Mouse (Mus musculus) forelimb bud, embryonic 11.5 days (tissue): Measurements from ENCODE around the gene Tubal3.
"Not testable (repeated sequence)": the region's sequence is repeated elsewhere in the genome, so short reads cannot be mapped to it uniquely, and the experiment has no call there.

Experiments
- DNase-seq: peaks from one replicate; pipeline ENCODE4 v3.0.0-alpha.2; 2012; ENCODE audit warnings: low read depth, low spot score

The Tubal3 gene

DNA sequence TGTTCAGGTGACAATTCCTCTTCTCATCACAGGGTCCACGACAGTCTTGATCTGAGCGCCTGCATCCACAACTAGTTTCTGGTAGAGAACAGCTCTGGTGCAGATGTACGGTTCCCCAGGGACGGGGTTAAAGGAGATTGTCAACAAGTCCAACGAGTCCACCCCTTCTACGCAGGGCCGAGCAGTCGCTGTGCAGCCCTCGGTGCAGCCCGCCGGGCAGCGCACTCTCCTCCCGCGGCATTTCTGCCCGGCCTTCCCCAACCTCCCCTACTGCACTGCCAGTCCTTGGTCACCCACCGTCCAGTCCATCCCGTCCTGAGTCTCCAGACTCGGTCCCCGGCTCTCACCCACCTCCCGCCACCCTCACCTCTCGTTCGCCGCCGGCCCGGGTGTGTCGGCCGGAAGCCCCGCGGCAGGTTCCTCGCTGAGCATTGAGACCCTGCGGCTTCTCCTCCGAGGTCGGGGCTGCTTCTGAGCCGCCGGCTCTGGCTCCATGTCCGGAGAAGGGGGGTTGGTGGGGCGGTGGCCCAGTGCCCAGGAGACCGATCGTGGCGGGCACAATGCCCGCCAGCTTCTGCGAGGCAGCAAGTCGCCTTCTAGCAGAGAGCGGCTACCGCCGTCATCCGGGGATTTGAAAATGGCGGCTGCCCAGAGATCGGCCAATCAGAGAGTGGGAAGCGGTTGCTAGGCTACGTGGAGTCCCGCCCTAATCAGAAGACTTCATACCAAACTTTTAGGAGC lies at the start of gene Tubal3, which contains the start of gene Net1:
Tubal3 (plus strand) TSS at position 704 of the 741 bp plus-strand sequence.
Net1 (minus strand) TSS at position 650 of the 741 bp plus-strand sequence.
- peak; percentile 89 for DNase-seq

DNA sequence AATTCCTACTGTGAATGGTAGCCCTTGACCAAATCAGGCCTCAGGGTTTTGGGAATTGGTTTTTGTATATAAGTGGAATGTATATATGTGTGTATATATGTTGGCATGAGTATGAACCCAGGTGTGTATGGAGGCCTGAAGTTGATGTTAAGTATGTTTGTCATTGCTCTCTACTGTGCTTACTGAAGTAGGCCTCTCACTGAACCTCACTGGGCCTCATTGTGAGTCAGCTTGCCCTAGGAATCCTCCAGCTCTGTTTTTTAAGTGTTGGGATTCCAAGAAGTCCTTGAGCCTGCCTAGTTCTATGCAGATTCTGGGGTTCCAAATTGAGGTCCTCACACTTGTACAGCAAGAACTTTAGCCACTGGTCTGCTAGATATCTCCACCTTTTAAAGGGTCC lies 48.2 kb upstream of the Tubal3 start:
- no peak for DNase-seq

DNA sequence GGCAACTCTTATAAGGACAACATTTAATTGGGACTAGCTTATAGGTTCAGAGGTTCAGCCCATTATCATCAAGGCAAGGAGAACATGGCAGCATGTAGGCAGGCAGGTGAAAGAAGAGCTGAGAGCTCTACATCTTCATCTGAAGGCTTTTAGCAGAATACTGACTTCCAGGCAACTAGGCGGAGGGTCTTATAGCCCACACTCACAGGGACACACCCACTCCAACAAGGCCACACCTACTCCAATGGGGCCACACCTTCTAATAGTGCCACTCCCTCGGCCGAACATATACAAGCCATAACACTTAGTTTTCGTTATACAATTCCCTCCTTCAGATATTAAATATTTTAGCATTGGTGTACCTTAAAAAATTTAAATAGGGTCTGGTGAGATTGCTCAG lies 45.2 kb upstream of the Tubal3 start:
- DNase-seq, result no peak

DNA sequence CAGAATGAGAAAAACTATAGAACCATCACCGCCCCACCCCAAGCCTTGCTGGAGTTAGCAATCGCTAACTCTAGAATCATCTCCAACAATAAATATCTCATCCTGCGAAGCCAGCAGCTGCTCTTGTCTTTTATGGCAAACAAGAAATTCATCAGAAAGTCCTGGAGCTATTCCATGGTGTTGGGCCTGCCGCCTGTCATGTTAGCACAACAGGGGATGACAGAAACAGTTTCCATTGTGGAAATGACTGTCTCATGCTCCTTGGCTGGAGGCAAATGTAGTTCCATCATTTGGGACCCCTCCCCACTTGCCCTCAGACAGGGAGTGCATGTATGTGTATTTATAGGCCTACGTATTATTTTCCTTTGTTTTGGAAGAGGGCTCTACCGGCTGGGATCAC lies 41.6 kb upstream of the Tubal3 start:
- no peak for DNase-seq

DNA sequence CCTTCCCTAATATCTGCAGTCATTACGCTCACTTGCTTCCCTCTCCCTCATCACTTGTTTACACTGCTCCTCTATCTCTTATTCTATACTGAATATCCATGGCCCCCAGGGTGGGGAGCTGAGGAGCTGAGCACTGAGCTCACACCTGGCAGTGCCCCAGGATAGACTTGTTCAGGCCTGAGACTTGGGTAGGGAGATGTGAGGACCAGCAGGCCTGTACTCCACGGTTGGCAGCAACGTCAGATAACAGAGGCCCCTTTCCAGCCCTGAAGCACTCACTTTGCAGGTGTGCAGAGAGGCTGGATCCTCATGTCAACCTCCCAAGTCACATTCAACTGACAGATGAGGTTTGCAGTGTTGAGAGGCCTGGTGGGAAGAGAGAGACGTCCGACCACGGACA lies 40.9 kb upstream of the Tubal3 start:
- no peak for DNase-seq

DNA sequence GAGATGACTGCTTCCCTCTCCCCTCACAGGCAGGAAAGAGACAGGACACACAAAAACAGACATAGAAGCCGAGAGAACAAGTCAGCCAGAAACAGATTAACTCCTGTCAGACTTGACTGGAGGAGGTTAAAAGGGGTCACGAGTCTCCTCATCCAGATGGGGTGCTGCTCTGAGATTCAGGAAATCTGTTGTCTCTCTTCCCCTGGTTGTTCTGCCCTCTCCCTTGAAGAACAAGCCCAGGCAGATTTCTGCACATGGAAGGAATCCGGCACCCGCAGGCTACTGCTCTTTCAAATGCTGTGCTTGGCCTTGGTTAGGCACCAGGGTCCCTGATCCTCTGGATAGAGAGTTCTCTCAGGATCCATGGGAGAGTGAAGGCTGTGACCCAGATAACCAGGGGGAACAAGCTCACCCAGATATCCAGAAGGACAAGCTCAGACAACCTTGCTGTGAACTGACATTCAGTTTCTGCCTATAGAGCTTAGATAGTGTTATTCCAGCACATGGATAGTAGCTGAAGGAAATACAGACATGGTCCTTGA lies 40.3 kb upstream of the Tubal3 start:
- no peak for DNase-seq

DNA sequence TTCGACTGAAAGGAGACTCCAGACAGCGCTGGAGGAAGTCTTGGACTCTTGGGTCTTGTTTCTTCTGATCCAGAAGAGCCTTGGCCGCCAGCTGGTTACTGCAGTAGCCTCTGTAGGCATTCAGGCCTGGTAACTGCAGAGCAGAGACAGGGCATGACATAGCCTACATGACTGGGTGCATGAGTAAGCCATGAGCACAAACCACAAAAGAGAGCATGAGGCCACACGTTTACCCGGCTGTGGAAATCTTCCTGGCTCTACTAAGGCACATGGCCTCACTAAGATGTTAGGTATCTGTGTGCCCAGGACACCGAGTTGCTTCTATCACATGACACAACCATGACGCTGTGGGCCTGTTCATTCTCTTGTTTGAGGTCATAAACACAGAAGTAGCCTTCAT lies 31.4 kb upstream of the Tubal3 start:
- no peak for DNase-seq

DNA sequence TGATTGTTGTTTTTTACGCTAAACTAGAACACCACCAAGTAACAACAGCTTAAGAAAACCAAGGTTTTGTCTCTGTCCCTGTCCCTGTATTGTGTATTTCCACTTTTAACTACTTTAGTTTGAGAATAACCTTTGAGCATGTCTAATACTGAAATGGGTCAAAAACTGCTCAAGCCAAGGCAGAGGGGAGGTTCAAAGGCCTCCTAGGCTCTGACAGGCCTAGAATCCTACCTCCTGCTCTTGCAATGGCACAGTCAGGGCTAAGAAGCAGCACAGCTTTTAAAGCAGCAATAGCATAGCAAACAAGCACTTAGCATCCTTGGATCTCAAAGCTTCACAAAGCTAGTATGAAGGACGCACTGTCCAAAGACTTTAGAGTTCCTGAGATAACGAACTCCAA lies 29.0 kb upstream of the Tubal3 start:
- no peak for DNase-seq

DNA sequence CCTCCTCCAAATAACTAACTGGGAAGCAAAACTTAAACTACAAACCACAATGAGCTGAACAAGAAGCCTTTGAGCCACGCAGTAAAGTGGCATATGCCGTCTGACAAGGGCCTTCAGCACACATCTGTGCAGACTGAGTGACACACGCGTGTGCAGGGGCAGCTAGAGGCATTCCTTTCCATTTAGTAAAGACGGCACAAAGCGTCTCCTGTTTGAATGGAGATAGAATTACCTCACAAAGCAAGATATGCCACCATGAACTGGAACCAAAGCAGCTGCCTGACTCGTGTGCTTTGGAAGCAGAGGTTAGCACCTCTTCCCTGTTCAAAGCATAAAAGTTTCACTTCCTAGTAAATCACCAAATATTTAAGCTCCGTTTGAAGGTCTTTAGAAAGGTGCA lies 28.0 kb upstream of the Tubal3 start:
- no peak for DNase-seq

DNA sequence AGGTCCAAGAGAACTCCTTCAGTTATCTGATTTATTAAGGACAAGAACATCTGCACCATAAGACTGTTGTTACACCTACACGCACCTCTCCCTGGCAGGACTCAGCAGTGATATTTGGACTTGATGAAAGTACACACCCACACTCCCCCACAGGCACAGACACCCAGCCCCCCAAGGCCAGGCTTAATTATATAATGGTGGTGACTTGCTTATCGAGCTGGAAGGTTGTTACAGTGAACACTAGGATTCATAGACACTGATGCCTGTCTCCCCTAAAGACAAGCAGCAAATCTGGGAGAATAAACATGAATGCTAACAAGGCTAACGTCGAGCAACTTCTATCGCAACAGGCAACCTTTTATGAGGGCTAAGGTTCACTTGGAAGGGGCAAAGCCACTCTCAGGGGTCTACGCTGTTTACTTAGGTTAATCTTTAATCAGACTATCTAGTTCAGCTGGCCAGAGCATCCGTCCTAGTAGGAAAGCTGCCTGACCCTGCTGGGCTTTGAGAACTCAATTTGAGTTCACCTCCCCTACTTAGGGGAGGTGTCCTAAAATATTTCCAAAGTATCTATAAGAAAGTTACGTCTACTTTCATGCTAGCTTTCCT lies 26.5 kb upstream of the Tubal3 start:
- DNase-seq, result no peak

DNA sequence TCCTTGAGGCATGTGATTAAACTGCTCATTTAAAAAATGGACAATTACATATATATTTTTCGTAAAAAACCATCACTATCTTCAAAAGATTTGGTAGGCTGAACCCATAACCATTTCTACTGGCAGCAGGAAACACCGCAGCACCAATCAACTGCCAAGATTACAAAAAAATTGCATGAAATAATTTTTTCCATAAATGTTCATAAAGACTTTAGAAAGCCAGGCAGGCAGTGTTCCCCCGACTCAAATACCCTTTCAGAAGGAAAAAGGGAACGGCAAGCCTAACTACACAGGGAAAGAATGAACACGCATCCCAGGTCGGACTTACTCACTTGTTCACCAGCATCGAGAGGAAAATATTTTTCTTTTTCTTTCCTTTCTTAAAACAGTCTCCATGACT lies 25.5 kb upstream of the Tubal3 start:
- DNase-seq, result no peak

DNA sequence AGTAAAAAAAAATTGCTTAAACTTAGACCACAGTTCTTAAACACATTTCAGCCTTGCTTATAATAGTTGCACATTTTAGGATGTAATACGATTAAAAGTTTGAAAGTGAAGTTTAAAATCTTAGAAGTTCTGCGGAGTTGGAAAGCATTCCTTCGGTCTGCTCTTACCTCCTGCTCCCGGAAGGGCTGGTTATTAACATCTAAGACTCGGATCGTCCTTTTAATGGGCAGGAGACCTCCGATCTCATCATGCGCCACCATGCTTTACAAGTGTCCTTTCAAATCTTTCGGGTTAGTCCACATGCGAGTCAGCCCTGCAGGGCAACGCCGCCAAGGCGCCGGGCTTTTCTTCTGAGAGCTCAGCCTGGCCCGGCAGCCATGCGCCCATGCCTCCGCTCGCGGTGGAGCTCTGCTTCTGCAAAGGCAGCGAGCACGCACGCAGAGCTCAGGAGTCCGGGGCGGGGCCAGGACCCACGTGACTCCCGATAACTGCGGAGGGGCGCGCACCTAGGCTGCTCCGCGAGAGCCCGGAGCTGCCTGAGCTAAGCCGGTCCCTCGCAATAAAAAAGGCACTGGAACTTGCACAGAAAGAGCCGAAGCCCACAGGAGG lies 24.8 kb upstream of the Tubal3 start:
- DNase-seq, result peak; percentile 91

DNA sequence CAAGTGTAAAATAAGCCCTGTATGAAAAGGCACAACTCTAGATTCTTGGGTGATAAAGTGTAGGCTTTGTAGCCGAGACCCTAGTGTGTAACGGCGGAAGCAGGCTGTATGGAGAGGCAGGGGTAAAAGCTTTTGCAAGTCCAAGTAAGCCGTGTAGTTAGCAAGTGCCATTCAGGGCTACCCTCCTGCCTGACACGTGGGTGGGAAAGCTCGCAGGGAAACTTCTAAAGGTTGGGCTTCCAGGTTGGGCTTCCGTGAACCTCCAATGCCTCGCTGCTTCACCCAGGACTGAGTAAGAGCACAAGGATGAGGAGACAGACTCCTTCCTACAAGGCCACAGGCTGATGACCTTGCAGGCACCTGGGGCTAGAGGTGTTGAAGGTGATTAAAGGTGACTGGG lies 23.5 kb upstream of the Tubal3 start:
- no peak for DNase-seq

DNA sequence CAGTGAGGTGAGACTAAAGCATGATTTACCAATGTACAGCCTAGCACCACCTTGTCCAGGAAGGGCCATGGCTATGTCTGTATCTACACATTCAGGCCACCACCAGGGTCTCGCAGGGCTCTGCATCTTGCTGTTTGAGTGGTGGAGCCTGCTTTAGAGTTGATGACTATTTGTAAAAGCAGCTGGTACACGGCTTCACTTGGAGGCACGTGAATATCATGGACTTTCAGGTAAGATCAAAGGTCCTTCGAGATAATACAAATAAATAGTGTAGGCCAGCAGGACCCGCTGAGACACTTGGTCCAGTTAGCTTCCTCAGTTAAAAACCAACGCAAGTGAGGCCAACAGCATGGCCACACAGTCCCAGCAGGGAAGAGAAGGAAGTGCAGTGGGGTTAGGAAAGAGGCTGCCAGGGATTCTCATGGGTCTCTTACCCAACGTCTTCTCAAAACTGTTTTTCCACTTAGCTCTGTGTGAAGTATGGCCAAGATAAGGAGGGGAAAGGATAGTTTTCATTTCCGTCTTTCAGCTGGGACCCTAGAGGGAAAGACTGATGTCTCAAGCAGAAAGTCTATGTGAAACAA lies 22.6 kb upstream of the Tubal3 start:
- no peak for DNase-seq

DNA sequence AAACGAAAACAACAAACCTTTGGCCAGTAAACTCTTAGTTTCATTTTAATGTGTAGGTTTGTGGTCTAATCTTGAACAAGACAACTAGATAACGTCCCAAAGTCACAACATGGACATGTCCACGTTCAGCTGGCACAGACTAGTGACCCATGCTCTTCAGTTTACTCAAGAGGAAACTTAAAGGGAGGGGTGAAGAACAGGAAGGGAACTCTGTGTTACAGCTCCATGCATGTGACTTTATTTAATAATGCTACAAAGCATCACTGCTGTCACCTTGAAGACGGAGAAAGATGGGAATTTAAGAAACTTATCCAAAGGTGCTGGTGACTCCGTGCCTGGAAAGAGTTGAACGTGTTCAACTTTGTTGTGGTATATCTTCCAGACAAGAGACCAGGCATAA lies 22.0 kb upstream of the Tubal3 start:
- no peak for DNase-seq

DNA sequence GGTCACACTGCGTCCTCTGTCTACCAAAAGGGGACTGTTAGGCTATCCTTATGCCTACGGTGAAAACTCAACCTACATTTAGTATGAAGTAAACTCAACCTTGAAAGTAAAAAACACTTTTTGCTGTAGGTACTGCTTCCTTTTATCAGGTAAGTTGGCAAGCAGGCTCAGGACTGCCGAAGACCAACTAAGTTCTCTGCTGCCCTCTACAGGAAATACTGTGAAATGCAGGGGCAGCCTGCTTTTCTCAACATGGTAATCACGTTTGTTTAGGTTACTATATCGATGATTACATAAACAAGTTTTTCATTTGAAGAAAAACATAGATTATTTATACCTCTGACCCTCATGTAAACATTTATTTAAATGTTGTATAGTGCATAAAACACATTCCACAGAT lies 21.2 kb upstream of the Tubal3 start:
- peak; percentile 76 for DNase-seq

DNA sequence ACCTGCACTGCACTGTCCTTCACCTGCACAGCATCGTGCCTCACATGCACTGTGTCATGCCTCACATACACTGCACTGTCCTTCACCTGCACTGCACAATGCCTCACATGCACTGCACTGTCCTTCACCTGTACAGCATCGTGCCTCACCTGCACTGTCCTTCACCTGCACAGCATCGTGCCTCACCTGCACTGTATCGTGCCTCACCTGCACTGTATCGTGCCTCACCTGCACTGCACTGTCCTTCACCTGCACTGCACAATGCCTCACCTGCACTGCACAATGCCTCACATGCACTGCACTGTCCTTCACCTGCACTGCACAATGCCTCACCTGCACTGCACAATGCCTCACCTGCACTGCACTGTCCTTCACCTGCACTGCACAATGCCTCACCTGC lies 19.9 kb upstream of the Tubal3 start:
- not testable (repeated sequence) for DNase-seq

DNA sequence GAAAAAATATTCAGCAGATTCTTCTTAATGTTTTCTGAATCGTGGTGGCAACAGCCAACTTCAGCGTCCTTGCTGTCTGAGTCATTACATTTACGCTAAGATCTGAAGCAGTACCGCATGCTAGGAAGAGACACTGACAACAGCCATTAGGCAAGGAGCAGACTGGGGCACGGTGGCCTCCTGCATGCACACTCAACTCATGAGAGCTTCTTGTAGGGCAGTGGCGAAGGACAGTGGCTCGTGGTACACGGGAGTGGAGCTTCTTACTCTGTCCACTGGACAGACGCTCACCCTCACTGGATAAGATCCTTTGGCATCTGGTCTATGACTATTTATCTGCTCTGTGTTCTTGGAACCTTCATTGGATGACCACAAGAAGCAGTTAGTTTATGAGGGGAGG lies 18.8 kb upstream of the Tubal3 start:
- no peak for DNase-seq

DNA sequence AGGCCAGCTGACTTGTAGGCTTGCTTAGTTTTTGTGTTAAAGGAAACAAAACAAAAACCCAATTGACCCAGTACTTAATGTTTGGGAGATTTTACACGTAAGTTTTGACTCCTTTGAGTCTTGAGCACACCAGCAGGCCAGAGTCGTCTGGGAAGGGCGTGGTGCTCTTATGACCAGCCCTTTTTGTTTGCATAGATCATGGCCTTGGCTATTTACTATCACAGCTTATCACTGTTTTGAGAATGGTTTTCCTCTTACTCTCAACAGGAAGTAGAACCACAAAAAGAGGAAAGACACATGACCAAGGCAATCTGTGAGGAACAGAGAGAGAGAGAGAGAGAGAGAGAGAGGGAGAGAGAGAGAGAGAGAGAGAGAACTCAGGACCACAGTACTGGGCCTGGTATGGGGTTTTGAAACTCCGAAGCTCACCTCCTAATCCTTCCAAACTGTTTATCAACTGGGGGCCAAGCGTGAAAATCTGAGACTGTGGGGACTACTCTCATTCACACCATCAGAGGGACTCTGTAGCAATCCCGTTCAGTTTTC lies 10.8 kb upstream of the Tubal3 start:
- DNase-seq, result no peak

DNA sequence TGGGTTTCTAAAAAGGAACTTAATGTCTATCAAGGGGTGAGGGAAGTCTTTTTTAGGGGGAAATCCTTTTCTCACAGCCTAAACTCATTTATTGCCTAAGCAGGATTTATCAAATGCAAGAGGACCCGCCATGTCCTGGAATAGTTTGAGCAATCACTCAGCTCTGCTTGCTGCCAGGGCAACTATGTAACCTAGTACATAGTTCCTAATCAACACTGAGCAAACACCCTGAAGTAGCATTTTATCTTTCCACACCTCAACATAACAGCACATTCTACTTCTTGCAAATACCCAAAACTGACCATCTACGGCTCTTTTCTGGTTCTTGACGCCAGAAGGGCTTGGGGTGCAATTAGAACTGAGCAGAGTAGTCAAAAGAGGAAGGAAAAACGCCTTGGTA lies 9.8 kb upstream of the Tubal3 start:
- no peak for DNase-seq

DNA sequence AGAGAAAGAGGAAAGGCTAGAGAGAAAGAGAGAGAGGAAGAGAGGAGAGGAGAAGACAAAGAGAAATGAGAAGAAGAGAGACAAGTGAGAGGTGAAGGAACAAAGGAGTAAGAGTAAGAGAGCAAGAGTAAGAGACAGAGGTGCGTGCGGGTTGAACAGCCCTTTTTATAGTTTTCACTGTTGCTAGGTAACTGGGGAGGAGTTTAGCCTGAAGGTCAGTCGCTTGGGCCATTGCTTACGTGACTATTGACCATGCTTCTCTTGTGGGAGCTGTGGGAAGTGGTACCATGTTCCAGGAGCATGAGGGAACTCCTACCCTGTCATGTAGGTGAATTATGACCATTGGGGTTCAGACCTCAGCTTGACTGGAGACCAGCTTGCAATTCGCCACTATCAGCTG lies 7.7 kb upstream of the Tubal3 start:
- DNase-seq, result no peak

DNA sequence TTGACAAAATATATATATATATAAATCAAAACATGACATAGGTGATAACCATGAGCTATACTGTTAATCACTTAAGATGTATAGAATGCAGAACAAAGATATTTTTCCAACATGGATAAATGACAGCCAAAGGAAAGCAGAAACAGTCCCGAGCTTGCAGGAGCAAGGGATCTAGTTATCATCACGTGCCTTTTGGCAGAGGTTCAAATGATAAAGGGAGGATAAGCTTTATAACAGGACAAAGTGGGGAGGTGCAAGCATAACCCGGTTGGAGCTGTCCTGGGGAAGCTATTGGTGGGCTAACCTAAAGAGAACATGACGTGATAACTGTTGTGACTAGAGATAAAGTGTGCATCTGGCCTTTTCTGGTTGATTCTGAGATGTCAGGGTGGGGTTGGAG lies 4.6 kb upstream of the Tubal3 start:
- no peak for DNase-seq
